Mouse (Mus musculus): ENCODE measurements around the gene Mycbp2. TPM values are rescaled to one million over a fixed set of nuclear protein-coding genes. Genes with fewer than 3 reads are reported as not detected.

The Mycbp2 gene
- polyA plus RNA-seq, 1 experiment from 2014 or later = 29.0 TPM

- in situ Hi-C loops (cut with MboI; ENCODE audit: low pct_unique_long_range_greater_than_20kb) = no loop called here
- no peak for ATAC-seq
- CTCF ChIA-PET = interaction anchor here (0.7 kb wide), 1 partner anchor 212 kb away, joined by 3 read pairs; no protein-coding TSS in a partner anchor
- POLR2A ChIA-PET = no interaction called here
- H3K27me3 ChIP-seq = no peaks in the 10 kb centered on the region
- no peak for TF ChIP-seq CTCF (IDR thresholded peaks at IDR 0.05)
- no peak for DNase-seq (ENCODE audit: low read depth, low spot score)
Measured at GRCm38 (mm10) chr14:103260437-103260836, 86.2 kb downstream of the Mycbp2 start.

- POLR2A ChIA-PET = no interaction called here
- no peaks in the 10 kb centered on the region for H3K27me3 ChIP-seq
- in situ Hi-C loops (cut with MboI; ENCODE audit: low pct_unique_long_range_greater_than_20kb) = no loop called here
- DNase-seq (ENCODE audit: low read depth, low spot score) (no peak), ATAC-seq (no peak)
- CTCF ChIA-PET = interaction anchor here (1.2 kb wide), 1 partner anchor 13 kb away, joined by 4 read pairs; no protein-coding TSS in a partner anchor
- TF ChIP-seq CTCF (IDR thresholded peaks at IDR 0.05) = no peak
Measured at GRCm38 (mm10) chr14:103258745-103259144, 87.9 kb downstream of the Mycbp2 start.

- ChIA-PET POLR2A (no interaction called here), CTCF (no interaction called here)
- H3K27me3 ChIP-seq = no peaks in the 10 kb centered on the region
- in situ Hi-C loops (cut with MboI; ENCODE audit: low pct_unique_long_range_greater_than_20kb) = no loop called here
- no peak for TF ChIP-seq CTCF (IDR thresholded peaks at IDR 0.05)
- DNase-seq (ENCODE audit: low read depth, low spot score) (no peak), ATAC-seq (no peak)
Measured at GRCm38 (mm10) chr14:103256866-103257265, 89.7 kb downstream of the Mycbp2 start.

- CTCF ChIA-PET = no interaction called here
- POLR2A ChIA-PET = no interaction called here
- no peak for TF ChIP-seq CTCF (IDR thresholded peaks at IDR 0.05)
- in situ Hi-C loops (cut with MboI; ENCODE audit: low pct_unique_long_range_greater_than_20kb) = no loop called here
- ATAC-seq (no peak), DNase-seq (ENCODE audit: low read depth, low spot score) (no peak)
- no peaks in the 10 kb centered on the region for H3K27me3 ChIP-seq
Measured at GRCm38 (mm10) chr14:103254311-103254710, 92.3 kb downstream of the Mycbp2 start.

GRCm38 (mm10) chr14:103242020-103242419 lies 104.6 kb downstream of the Mycbp2 start:
- ATAC-seq = no peak
- DNase-seq (ENCODE audit: low read depth, low spot score) = no peak
- ChIA-PET CTCF (interaction anchor here (2.2 kb wide), 1 partner anchor 9 kb away, joined by 4 read pairs; no protein-coding TSS in a partner anchor), POLR2A (interaction anchor here (0.6 kb wide), 1 partner anchor 283 kb away, joined by 3 read pairs; no protein-coding TSS in a partner anchor)
- in situ Hi-C loops (cut with MboI; ENCODE audit: low pct_unique_long_range_greater_than_20kb) = no loop called here
- H3K27me3 ChIP-seq = no peaks in the 10 kb centered on the region
- TF ChIP-seq CTCF (IDR thresholded peaks at IDR 0.05) = no peak

GRCm38 (mm10) chr14:103234770-103235169 lies 111.8 kb downstream of the Mycbp2 start:
- no peak for DNase-seq (ENCODE audit: low read depth, low spot score)
- CTCF ChIA-PET = no interaction called here
- H3K27me3 ChIP-seq = no peaks in the 10 kb centered on the region
- TF ChIP-seq CTCF (IDR thresholded peaks at IDR 0.05) = no peak
- POLR2A ChIA-PET = no interaction called here
- ATAC-seq = no peak
- in situ Hi-C loops (cut with MboI; ENCODE audit: low pct_unique_long_range_greater_than_20kb) = no loop called here

- in situ Hi-C loops (cut with MboI; ENCODE audit: low pct_unique_long_range_greater_than_20kb) = no loop called here
- POLR2A ChIA-PET = no interaction called here
- DNase-seq (ENCODE audit: low read depth, low spot score) = no peak
- no peaks in the 10 kb centered on the region for H3K27me3 ChIP-seq
- CTCF ChIA-PET = no interaction called here
- no peak for ATAC-seq
- TF ChIP-seq CTCF (IDR thresholded peaks at IDR 0.05) = no peak
Measured at GRCm38 (mm10) chr14:103233640-103234593, 112.7 kb downstream of the Mycbp2 start.

GRCm38 (mm10) chr14:103222356-103222755 lies 124.3 kb downstream of the Mycbp2 start:
- H3K27me3 ChIP-seq = no peaks in the 10 kb centered on the region
- no peak for TF ChIP-seq CTCF (IDR thresholded peaks at IDR 0.05)
- DNase-seq (ENCODE audit: low read depth, low spot score) (no peak), ATAC-seq (no peak)
- in situ Hi-C loops (cut with MboI; ENCODE audit: low pct_unique_long_range_greater_than_20kb) = no loop called here
- CTCF ChIA-PET = interaction anchor here (2.8 kb wide), 1 partner anchor 8 kb away, joined by 13 read pairs; no protein-coding TSS in a partner anchor
- POLR2A ChIA-PET = no interaction called here

- no peak for ATAC-seq
- no peak for TF ChIP-seq CTCF (IDR thresholded peaks at IDR 0.05)
- POLR2A ChIA-PET = no interaction called here
- in situ Hi-C loops (cut with MboI; ENCODE audit: low pct_unique_long_range_greater_than_20kb) = no loop called here
- no peak for DNase-seq (ENCODE audit: low read depth, low spot score)
- H3K27me3 ChIP-seq = no peaks in the 10 kb centered on the region
- CTCF ChIA-PET = interaction anchor here (2.8 kb wide), 1 partner anchor 9 kb away, joined by 13 read pairs; no protein-coding TSS in a partner anchor
Measured at GRCm38 (mm10) chr14:103221751-103222150, 124.9 kb downstream of the Mycbp2 start.

- TF ChIP-seq CTCF (IDR thresholded peaks at IDR 0.05) = no peak
- ATAC-seq (no peak), DNase-seq (ENCODE audit: low read depth, low spot score) (no peak)
- ChIA-PET POLR2A (no interaction called here), CTCF (interaction anchor here (1.1 kb wide), 1 partner anchor 263 kb away, joined by 3 read pairs; no protein-coding TSS in a partner anchor)
- in situ Hi-C loops (cut with MboI; ENCODE audit: low pct_unique_long_range_greater_than_20kb) = no loop called here
- H3K27me3 ChIP-seq = no peaks in the 10 kb centered on the region
Measured at GRCm38 (mm10) chr14:103216331-103216730, 130.3 kb downstream of the Mycbp2 start.

- TF ChIP-seq CTCF (IDR thresholded peaks at IDR 0.05) = no peak
- DNase-seq (ENCODE audit: low read depth, low spot score) = no peak
- in situ Hi-C loops (cut with MboI; ENCODE audit: low pct_unique_long_range_greater_than_20kb) = no loop called here
- ChIA-PET CTCF (interaction anchor here (0.7 kb wide), 1 partner anchor 310 kb away, joined by 3 read pairs; no protein-coding TSS in a partner anchor), POLR2A (no interaction called here)
- ATAC-seq = no peak
- no peaks in the 10 kb centered on the region for H3K27me3 ChIP-seq
Measured at GRCm38 (mm10) chr14:103186658-103187057, 160.0 kb downstream of the Mycbp2 start.

All from Patski (cell line).